8 mouse cellular contexts compared by ENCODE assay signal in genomic region chr17:66364525-66365292, GRCm38 (mm10).
DNase-seq lines count a peak whose midpoint lies in the region; TF ChIP-seq lines count a peak whose summit lies in the region.

No protein-coding gene starts in this region.

- intact Hi-C loops in heart, postnatal 25 days (cut with DNase I): no loop called here

- H3K27me3 ChIP-seq in cerebellum, adult 2 months (ENCODE audit: control insufficient read depth, insufficient read depth, low read length): no peaks in the 10 kb centered on the region

- H3K4me1 ChIP-seq in cerebellum, adult 2 months (ENCODE audit: control insufficient read depth, insufficient read depth, low read length): peaks cover 28% of the 10 kb centered on the region
- 0 out of 2 replicates have a peak, but pooled peaks cover 3% of the 10 kb centered on the region for H3K4me1 ChIP-seq in brown adipose tissue, adult 24 weeks (ENCODE audit: control insufficient read depth, insufficient read depth, insufficient read length, low read length)

- no peak for TF ChIP-seq POLR2A in cerebellum, adult 2 months (IDR thresholded peaks at IDR 0.05; ENCODE audit: borderline replicate concordance, insufficient read depth, low read length)

- TF ChIP-seq CTCF in cerebellum, adult 2 months (IDR thresholded peaks at IDR 0.05; ENCODE audit: borderline replicate concordance, insufficient read depth, low read depth, low read length): no peak

- H3K4me3 ChIP-seq in cerebellum, adult 2 months (replicated peaks; ENCODE audit: insufficient read depth, low read depth, low read length): no peak overlapping the region
- H3K4me3 ChIP-seq in brown adipose tissue, adult 24 weeks (ENCODE audit: insufficient read depth, low read depth, low read length): peak overlapping the region; percentile 47

- no peak for DNase-seq in cerebellum, adult 2 months
- DNase-seq in cerebellum, postnatal 14 days: no peak
- DNase-seq in left cerebral cortex, adult 18-20 months (ENCODE audit: low spot score in 2 of 2): peak; percentile 56 to 68
- no peak for DNase-seq in left cerebral cortex, adult 9 months (ENCODE audit: low spot score in 2 of 2)
- peak; percentile 55 for DNase-seq in heart, postnatal 25 days (ENCODE audit: low spot score)
- DNase-seq in cerebellum, postnatal 10 days: no peak
- DNase-seq in kidney, adult 8-10 months: no peak

- H3K27ac ChIP-seq in cerebellum, adult 2 months (ENCODE audit: insufficient read depth, low read length): peak overlapping the region; percentile 50; the same call in 1 of the 2 replicates
- H3K27ac ChIP-seq in brown adipose tissue, adult 24 weeks (replicated peaks; ENCODE audit: low read depth, low read length): peak overlapping the region; percentile 90

- 76% methylated on average over 26 of the region's 26 CpGs for WGBS in cerebellum, adult 2 months

Comparison
In these comparisons a context has a peak if more than half of its experiments do, and no peak if none do; other contexts are left out.
1. DNase-seq: peak in left cerebral cortex, adult 18-20 months (2 of 2) and heart, postnatal 25 days (single experiment); none in cerebellum, adult 2 months (0 of 2), cerebellum, postnatal 14 days (0 of 2), left cerebral cortex, adult 9 months (0 of 2), cerebellum, postnatal 10 days (0 of 2) and kidney, adult 8-10 months (0 of 2).